Mouse (Mus musculus) lung, postnatal 0 days (tissue): Measurements from ENCODE around the gene Phf5a.

ENCODE experiments used
- CTCF ChIP-seq: IDR thresholded peaks from 2 replicates; pipeline ENCODE4 v1.5.1; 2016; ENCODE audit warnings: antibody characterized with exemption, mild to moderate bottlenecking
- EP300 ChIP-seq: IDR thresholded peaks from 2 replicates; pipeline ENCODE4 v1.6.1; 2016; ENCODE audit warnings: antibody characterized with exemption, mild to moderate bottlenecking, control low read depth

DNA sequence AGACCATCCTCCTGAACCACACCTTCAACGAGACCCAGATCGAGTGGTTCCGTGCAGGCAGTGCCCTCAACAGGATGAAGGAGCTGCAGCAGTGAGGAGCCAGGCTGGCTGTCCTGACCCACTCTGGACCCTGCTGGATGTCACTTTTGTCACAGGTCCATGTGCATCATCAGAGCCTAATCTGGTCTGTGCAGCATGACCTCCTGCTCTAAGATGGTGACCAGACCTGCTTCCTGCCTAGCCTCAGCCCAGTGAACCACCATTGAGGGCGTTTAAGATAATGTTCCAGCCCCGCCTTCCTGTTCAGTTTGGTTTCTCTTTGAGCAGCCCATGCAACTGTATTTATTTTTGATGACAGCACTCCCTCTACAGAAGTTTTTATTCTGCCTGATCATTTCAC lies 43.0 kb upstream of the Phf5a start:
- TF ChIP-seq CTCF (no peak), EP300 (no peak)
